Mouse (Mus musculus) c-Kit-positive CD71-positive TER-119-negative erythroid progenitor cells, embryonic 14.5 days (primary cell): ENCODE results near the gene Ebf1.

Experiments
- DNase-seq: peaks from one replicate; pipeline ENCODE4 v3.0.0-alpha.2; 2013; ENCODE audit warnings: low read depth

Gene Ebf1

DNA sequence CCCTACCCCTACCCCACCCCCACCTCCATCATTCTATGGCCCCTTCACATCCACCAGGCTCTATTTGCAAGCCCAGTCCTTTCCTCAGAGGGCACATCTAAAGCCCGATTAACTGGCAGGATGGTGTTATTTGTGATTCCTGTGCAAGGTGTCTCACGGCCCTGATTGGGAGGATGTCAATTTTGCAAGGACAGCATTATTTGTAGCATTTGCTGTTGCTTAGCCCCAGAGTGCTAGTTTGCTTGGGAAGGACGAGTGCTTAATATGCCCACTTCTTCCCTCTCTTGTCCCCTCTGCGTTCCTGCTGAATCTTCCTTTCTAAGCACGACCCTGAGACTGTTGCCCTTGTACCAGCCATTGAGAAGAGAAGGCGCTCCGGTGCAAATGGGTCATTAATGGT is 337.2 kb downstream of the Ebf1 start:
- no peak for DNase-seq

DNA sequence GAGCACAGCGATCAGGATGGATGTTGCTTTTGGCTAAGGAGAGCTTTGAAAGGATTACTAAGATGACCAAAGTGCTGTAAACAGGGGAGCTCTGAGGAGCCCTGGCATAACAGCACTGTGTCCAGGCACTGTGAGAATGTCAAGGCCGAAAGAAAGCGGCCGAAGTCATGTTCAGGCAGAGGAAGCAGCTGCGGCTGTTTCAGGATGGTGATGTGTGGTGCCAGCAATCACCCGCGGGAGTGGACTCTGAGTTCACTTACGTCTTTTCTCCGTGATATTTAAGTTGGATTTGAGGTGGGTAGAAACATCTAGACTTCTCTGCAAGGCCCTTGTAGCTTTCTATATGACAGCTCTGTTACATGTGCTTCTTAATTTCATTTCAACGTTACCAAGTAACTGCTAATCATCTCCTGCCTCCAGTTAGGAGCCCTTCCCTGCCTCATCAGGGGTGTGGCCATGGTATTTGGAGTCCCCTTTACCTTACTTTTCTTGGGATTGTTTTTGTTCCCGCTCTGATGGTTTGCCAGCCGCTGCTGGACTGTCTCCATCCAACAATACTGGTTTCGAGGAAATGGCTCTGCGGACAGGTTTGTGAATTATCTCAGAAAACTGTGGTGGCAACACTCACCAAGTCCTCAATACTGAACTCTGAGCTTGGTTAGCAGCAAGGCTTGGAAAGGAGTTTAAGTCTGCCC is 345.8 kb downstream of the Ebf1 start:
- DNase-seq, result no peak

DNA sequence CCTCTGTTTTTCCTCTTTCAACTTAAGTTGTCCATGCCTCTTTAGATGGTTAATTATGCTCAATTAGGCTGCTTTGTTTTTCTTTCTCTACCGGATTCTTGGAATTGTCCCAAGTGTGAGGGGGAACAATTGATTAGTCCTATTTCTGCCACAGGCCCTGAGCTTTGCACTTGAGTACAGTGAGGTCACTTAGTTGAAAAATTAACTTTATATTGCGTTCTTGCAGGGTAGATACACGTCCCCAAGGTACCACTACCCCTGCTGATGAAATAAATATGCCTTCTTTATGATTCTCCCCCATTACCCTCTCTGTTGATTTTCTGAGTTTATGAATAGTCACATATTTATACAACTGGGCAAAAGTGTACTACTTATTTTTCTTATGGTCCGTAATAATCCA is 351.9 kb downstream of the Ebf1 start:
- no peak for DNase-seq

DNA sequence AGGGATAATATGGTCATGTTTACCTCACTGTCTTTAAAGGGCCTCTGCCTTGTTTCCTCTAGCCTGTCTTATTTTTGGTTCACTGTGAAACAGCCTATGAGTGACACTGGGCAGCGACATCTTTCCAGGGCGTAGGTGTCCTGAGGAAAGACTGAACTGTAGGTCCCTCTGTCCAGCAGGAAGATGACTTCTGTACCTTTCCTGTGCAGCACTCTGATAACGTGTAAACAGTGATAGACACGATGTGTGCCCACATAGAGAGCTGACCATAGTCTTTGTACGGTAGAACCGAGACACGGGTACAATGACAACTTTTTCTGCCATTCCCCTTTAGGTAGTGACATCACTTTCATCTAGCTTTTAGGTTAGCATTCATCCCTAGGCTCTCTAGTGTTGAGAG is 357.2 kb downstream of the Ebf1 start:
- no peak for DNase-seq

DNA sequence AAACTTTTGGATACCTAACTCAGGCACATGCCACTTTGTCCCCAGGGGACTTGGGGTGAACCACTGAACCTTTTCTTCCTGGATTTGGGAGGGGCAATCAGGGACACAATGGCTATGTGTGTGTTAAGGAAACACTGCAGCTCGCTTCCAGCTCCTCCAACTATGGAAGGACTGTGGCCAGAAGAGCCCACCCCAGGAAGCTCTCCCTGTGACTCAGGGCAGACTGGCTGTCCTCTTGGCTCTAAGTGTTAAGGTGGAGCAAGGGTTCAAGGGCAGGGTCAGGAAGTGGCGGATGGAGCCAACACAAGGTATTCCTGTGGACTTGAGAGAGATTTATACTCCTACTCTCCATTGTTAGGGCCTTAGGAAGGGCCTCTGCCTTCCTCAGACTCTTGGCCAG is 358.0 kb downstream of the Ebf1 start:
- no peak for DNase-seq

DNA sequence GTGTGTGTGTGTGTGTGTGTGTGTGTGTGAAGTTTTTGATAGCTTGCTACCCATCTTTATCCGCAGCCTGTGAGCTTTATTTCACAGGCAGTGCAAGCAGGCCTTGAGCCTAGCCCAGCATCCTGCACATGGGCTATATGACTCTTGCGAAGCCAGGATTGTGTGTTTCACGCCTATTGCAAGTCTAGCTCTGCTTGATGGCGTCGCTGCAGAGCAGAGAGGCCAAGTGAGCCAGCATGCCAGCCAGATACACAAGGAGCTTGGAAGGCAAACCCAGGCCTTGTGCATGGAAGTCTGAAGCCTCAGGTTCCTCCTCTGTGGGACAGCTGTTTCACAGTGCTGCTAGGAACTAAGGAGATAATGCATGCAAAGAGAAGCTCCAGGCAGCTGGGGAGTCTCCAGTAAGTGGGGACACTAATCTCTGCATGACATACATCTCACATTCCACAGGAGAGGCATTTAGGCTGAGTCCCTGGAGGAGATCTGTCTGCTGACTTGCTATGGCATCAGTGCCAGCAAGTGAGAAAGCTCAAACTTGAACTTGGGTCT is 359.2 kb downstream of the Ebf1 start:
- DNase-seq, result no peak

DNA sequence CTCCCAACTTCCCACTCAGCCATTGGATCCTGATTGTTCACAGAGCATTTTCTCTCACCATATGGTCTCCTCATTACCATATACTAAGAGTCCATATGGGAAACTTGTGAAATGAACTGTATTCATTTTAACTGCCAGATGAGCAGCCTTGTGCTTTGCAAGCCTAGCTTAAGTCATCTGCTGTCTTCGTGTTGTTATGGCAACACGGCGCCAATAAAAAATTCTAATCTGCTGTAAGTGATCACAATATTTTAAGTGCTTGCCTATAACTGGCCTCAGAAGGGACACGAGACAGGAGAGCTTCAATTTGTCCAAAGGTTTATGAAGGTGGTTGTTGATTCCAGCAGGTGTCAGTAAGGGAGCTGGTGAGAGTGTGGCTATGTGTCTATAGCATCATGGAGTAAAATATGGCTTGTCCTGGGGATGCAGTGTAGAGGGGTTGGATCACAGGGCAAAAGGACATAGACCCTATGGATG is 360.8 kb downstream of the Ebf1 start:
- no peak for DNase-seq

DNA sequence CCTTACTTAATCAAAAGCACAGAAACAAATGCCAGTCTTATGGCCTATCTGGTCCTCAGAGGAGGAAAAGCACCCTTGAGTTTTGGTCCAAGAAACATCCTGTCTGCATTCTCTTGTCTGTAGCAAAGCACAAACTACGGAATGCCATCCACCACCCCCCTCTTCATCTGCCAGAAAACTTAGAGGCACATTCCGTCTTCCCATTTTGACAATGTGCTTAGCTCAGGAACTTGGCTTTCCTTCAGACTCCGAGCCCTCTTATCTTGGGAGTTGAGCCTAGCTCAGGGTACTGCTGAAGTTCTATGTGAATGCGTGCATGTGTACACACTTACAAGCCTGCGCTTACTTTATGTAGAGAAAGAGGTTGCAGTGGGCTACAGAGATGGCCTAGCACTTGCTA is 362.3 kb downstream of the Ebf1 start:
- no peak for DNase-seq

DNA sequence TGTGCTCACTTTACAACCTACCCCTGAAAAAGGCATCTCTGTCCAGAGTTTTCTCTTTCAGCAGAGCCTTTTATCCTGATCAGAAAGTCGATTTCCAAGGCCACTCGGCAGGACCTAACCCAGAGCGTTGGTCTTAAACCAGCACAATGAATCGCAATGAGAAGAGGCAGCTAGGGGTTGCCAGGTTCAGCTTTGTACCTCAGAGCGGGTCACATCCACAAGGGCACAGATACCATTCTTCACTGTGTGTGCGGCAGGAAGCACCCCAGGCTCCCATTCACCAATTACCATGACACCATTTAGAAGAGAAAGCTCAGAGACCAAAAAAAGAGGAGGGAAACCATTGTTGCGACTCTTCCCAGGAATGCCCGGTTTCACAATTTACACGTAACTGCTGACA is 365.1 kb downstream of the Ebf1 start:
- no peak for DNase-seq

DNA sequence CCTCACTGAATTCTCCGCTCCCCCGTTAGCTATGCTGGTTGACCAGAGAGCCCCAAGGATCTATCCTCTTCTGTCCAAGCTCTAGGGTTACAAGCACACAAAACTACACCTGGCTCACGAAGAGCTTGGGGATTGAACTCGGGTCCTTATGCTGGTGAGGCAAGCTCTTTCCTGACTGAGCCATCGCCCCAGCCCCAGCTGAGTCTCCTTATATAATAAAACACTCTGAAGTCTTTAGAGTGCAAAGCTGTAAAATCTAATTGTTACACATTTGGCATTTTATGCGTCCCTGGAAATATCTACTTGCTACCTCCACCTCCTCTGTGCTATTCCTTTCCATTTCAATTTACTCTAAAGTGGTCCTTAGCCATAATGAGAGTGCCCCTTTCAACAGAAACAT is 366.8 kb downstream of the Ebf1 start:
- DNase-seq, result no peak

DNA sequence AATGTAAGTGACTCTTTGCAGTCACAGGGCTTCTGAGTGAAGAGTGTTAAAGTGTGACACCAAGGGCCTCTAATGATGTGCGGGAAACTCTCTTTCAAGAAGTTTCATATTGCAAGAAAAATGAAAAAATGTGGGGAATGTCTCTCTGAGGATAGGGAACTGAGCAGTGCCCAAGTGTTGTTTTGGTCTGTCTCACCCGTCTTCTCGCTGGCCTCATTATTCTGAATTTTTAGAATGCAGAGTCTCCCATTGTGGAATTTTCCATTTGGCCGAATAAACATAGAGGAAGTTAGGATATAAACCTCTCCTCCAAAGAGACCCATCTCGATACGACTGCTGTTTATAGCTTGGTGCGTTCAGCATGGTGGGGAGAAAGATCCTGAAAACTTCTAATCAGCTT is 367.3 kb downstream of the Ebf1 start:
- no peak for DNase-seq

DNA sequence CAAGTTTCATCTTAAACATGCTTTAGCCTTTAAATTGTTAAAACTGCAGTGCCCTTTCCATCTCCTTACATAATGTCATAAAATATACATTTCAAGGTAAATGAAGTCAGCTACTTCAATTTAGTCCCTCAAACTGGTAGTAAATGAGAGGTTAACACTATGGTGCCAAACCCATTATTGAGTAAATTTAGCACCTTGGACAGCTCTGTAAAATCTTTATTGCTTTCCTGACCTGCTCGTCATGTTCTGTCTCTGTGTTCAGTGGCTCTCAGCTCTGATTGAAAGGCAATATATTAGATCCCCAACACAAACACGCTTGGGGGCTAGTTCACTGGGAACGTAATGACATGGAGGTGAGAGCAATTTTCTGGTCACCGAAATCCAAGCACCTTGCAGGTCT is 370.7 kb downstream of the Ebf1 start:
- no peak for DNase-seq

DNA sequence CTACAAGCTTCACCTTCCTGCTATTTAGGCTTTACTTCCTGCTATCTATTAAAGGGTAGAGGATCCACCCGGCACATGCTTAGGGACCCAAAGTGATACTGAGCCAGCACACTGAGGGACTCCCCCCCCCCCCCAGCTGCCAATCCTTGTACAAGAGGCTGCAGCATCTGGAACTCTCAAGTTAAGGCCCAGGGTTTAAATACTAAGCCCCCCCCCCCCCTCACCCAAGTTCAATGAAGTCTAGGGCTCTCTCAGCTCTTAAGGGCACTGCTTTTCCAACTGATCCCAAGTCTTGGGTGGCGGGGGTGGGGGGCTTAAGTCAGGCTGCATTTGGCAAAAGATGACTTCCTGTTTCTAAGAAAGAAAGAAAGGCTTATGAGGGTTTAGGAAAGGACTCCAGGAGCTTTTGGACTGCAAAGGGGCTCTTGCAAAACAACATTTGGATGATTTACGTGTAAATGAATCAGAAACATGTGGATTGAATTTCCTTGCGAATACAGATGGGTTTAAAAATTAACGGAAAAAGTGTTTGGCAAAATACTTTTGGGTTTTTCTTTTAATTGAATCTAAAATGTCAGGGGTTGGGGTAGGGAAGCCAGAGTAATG is 385.7 kb downstream of the Ebf1 start:
- DNase-seq, result no peak

DNA sequence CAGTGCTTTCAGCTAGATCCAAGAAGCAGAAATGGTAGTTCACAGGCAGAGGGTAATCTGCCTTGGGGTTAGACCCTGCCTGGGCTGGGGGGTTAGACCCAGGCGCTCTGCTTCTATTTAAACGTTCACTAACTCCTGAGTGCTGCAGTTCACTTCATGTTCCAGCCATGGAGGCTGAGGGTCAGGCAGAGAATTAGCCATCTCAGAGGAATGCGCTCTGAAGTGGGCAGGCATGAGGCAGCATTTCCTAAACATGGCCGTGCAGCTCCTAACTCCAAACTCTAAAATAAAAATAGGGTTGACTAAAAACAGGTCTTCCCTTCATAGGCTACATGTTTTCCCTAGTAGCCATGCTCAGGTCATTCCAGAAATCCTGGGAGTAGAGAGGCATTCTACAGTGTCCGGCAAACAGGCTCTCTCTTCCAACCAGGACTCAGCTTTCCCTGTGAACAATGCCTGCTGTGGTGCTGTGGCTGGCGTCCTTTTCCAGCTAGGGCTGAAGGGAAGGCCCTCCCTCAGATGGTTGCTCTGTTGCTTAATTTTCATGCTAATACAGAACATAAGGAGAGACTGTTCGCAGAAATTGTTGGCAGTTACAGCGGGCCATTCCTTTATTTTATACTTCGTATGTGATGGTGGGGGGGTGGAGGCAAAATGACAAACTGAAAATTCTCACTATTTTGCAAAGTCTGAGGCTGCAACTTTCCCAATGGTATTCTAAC is 386.8 kb downstream of the Ebf1 start:
- no peak for DNase-seq

DNA sequence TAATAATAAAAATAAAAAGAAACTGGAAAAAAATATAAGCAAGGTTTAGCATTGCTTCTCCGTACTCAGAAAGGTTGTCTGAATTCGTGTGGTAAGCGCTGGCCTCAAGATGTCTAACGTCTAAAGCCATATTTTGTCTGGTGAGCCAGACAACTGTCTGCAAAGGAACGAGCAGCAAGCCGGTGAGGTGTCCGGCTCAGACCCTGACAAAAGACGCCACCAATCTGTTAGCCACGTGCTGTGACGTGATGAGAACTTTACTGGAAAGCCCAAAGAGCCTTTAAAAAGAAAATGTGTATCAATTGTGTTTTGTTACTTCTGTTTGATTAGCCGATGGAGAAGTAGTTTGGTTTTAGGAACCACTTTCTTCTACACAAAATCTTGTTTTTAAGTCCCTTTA is 390.2 kb downstream of the Ebf1 start:
- DNase-seq, result no peak

DNA sequence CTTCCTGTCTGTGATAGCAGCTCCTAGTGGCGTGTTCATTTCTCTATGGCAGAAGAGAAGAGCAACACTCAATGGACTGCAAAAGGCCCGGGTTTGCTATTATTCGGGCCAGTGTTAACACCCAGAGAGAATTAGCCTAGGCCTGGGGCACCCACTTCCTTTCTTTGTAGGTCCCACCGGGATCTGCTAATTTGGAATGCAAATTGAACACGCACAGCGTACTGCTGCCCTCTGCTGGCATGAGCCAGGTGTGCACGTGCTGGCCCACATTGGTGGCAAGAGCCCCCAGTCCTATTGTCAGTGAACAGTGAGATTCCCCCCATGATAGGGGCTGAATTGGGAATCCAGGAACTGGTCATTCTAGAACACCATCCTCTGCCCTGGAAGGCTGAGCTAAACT is 391.0 kb downstream of the Ebf1 start:
- peak; percentile 19 for DNase-seq

DNA sequence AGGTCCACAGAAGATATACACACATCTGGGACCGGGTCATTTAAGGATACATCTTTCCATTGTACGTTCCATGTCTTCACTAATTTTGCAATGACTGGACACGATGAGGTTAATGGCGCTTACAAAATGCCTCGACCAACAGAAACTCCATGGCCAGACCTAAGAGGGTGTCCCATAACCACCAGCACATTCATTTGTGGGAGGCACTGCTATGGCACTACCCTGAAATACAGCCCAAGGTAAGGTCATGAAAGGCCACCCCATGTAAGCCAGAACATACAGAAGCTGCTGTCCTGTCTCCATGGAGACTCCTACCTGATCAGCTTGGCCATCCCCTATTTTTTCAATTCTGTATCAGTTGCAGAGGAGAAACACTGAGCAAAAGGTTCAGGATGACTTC is 391.6 kb downstream of the Ebf1 start:
- DNase-seq, result no peak

DNA sequence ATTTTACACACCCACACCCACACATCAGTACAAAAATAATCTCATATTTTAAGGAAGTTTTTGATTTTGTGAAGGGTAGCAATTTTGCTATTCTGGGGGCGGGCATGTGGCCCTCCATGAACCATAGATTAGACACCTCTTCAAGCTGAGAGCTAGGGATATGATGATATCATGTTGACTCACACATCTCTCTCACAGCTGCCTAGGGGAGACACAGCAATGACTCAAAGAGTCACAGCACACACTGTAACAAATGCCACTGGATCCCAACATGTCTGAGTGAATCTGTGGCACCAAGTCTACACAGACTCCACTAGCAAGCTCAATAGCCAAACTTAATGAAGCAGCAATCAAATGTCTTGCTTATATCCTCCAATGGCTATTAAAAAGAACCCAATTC is 395.0 kb downstream of the Ebf1 start:
- DNase-seq, result no peak

DNA sequence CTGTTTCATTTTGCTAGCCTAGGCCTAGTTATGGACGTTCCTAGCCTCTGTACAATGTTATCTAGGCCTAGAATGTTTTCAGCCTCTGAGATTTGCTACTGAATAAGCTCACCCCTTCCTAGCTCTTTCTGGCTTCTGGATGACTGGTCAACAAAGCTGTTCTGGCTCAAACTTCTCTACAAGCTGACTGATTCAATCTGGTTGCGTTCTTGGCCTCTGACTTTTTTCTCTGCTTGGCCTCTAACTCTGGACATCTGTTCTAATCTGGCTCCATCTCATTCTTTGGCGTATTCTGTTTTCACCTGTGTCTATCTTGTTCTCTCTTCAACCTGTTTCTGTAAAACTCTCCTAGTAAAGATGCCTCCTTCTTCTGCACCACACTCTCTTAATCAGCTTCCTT is 400.4 kb downstream of the Ebf1 start:
- DNase-seq, result no peak

DNA sequence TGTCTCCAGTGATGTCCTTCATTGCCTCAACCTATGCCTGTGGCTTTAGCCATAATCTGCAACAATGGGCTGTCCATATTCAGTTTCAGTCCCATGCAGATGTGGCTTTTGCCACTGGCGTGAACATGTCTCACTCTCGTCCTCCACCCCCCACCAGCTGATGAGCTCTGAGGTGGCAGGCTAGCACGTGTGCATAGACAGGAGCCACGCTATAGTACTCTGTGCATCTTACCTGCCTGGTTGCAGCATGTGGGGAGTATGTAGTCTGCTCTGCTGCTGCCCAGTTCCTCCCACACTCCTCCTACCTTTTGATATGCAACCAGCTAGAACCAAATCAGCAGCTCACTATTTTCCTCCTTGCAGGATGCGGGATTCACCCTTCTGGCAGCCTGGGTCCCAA is 408.9 kb downstream of the Ebf1 start:
- no peak for DNase-seq

DNA sequence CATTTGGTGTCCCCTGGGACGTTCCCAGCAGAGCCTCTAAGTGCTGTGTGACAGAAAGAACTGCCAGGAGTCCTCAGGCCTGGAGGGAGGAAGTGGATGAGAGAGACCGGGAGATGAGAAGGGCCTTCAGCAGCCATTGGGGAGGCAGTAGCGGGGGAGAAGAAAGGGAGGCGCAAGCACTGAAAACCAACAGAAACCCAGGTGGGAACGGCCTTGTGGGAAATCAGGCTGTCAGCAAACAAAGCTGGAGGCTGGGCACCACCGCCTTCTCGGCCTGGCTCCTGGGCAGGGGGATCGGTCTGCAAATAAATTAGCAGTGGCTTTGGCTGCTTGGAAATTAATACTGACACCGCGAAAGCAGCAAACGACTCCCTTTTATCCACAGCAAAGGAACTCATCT is 409.6 kb downstream of the Ebf1 start:
- no peak for DNase-seq

DNA sequence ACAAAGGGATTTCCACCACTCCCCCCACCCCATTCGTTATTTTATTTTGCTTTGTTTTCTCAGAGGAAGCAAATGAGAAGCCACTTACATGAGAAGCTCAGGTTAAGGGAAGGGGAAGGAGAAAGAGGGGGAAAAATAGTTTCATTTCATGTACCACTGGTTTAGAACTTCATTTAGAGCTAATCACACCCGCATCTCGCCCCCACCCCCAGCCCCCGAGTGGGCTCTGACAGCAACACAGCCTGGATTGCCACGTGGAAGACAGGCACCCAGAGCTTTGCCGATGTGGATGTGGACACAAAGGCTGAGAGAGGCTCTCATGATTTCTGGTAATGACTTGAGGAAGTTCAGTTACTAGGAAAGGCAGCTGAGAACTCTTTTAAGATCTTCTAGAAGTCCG is 410.0 kb downstream of the Ebf1 start:
- DNase-seq, result no peak
